Mouse (Mus musculus): ENCODE results near the gene Wdr48. TPM values are rescaled to one million over a fixed set of nuclear protein-coding genes. Genes with fewer than 3 reads are reported as not detected.
A peak's percentile ranks its signal among the peaks of the same experiment; 100 is the strongest.

The Wdr48 gene
- polyA plus RNA-seq, 1 experiment from 2014 or later = 37.8 TPM

DNA sequence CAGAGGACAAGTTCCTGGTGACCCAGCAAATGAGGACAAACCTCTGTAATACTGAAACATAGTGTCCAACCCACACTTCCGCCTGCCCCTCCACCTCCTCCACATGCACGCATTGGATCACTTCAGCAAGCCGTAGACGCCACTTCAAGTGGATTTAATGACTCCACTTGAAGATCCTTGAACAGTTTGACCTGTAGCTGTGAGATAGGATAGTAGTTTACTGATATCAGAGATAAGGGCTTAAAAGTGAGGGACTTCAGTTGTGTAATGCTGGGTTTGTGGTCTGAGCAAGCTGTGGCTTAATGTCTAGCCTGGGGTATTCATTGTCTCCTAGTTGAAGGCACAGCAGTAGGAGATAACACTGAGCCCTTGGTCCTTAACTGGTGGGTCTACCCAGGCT lies 28.8 kb downstream of the Wdr48 start:
- no peak for DNase-seq (ENCODE audit: low spot score)

DNA sequence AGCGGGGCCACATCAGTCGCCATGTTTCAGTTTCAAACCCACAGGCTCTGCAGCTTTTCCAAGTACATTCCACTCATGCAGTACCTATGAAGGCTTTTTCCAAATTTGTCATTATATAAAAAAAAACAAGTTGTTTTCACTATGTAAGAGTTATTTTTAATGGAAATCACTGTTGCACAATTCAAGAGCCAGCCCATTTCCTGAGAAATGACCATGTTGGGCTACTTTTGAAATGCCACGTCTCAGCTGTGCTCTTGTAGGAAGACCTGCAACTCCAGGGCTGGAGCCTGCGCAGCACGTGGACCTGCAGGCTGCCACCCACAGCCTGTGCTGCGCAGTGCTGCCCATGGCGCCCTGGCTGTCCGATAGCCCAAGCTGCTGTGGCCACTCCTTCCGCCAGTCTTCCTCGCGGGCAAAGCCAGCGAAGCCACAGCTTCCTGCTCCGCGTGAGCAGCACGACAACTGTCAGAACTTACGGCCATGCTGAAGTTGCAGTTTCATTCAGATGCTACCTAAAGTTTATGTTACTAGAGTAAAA lies 30.5 kb downstream of the Wdr48 start:
- no peak for DNase-seq (ENCODE audit: low spot score)

DNA sequence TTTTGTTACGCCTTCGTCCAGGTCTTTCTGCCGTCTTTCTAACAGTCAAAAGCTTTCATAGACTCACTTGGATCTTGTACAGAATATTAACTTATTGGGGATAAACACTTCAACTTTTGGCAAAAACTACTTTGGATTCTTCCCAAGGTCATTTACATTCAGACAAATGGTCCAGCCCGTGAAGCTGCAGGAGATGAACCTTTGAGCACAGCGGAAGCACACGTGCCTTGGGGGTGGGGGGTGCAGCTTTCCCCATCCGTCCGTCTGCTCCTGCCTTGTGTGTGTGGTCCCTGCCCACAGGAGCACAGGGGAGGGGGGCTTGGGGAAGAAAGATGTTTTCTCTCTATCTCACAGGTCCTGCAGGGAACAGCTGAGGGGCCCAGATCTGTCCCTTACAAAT lies 31.1 kb downstream of the Wdr48 start:
- DNase-seq (ENCODE audit: low spot score) = no peak

GRCm38 (mm10) chr9:119926497-119926896 lies 31.8 kb downstream of the Wdr48 start:
- DNase-seq (ENCODE audit: low spot score) = no peak

GRCm38 (mm10) chr9:119932358-119932757 lies 37.7 kb downstream of the Wdr48 start:
- DNase-seq (ENCODE audit: low spot score) = no peak

GRCm38 (mm10) chr9:119933675-119934074 lies 39.0 kb downstream of the Wdr48 start:
- DNase-seq (ENCODE audit: low spot score) = no peak

GRCm38 (mm10) chr9:119937005-119937773 lies 42.5 kb downstream of the Wdr48 start, which contains the start of the genes Gorasp1 and Ttc21a:
Gene Gorasp1, minus strand, starts transcription at chr9:119937565.
Gene Ttc21a, plus strand, starts transcription at chr9:119937606.
- DNase-seq (ENCODE audit: low spot score) = peak; percentile 94

DNA sequence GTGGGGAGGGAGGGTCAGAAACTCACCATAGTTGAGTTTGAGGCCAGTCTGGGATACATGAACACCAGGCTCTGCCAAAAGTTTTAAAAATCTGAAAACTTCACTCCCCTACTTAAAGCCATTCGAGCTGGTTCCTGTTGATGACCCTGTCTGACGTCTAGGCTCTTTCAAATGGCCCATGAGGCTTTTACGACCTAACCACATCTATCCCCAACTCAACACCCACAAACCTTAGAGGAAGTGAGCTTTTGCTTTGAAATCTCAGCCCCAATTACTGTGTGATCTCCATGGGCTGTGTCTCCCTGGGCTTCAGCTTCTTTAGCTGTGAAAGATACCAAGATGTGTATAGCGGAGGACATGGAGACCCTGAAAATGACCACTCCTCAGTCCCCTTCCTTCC lies 43.8 kb downstream of the Wdr48 start:
- peak; percentile 26 for DNase-seq (ENCODE audit: low spot score)

GRCm38 (mm10) chr9:119939646-119940045 lies 45.0 kb downstream of the Wdr48 start:
- no peak for DNase-seq (ENCODE audit: low spot score)

GRCm38 (mm10) chr9:119941407-119941806 lies 46.7 kb downstream of the Wdr48 start:
- no peak for DNase-seq (ENCODE audit: low spot score)

DNA sequence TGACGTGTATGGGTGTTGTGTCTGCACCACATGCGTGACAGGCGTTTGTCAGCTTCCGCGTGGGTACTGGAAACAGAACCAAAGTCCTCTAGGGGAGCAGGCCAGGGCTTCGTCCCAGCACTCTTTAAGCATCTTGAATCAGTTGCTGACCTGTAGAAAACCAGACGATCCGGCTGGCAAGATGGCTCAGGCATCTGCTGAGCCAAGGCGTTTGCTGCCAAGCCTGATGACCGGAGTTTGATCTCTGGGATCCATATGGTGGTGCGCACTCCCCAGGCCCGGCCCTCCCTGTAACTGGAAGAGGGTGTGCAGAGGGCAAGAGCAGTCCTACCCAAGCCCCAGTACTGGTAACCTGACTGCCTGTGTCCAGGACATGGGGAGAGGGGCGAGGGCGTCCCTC lies 47.2 kb downstream of the Wdr48 start:
- DNase-seq (ENCODE audit: low spot score) = no peak

DNA sequence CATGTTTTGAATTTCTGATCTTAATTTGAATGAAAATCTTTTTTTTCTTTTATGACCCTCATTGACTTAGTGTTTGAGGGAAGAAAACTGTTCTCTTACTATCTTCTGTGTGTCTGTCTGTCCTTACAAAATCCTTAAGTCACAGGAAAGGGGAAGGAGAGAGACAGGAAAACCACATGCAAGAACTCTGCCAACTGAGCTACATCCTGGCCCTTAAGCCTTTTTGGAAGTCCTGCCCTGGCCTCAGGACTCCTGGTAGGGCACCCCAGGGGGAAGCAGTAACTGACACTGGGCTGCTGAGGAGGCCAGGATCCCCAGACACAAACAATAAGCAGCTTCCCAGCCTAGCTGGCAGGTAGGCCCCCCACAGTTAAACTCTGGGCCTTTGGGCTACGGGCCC lies 48.6 kb downstream of the Wdr48 start:
- no peak for DNase-seq (ENCODE audit: low spot score)

DNA sequence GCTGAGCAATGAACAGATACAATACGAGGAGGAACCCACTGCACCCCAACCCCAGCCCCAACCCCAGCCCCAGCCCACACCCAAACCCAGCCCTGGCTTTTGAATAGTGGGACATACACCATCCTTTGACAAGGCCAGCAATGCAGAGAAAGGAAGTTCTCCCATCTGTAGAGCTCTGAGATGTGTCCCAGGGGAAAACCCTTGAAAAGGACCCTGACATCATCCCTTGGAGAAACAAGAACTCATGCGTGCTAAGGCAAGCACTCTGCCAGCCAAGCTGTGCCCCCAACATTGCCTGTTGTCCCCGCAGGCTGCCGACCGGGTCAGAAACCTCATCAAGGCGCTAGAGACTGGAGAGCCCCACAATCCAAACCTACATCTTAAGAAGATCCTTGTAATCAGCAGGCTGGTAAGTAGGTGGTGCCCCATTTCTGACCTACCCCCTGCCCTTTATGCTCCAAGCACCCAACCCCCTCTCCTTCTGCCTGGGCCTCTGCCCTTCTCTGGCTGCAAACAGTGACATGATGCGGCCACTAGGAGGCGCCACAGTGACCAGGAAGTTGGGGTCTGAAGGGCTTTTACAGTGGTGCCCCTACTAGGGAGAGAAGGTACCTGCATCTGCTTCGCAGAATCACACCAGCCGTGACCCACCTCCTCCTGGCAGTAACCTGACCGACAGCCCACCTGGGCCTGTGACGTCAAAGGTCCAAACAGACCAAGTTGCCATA lies 50.7 kb downstream of the Wdr48 start:
- peak; percentile 65 for DNase-seq (ENCODE audit: low spot score)

DNA sequence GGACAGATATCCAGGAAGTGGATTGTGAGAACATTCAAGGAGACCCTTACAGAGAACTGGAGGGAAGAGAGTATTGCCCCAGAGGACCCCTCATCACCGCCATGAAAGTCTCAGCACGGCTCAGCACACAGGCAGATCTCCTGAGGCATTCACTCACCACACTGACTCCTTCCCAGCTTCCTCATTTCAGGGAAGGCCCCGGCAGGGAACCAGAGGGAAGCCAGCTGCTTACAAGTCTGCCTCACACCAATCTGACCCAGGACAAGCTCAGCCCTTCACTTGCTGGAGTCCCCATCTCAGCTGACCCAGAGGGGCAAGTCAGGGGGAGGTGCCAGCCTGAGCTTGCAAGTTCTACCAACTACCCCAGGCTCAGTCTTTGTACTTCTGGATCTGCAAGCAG lies 54.1 kb downstream of the Wdr48 start:
- DNase-seq (ENCODE audit: low spot score) = no peak

GRCm38 (mm10) chr9:119950434-119950833 lies 55.8 kb downstream of the Wdr48 start:
- DNase-seq (ENCODE audit: low spot score) = no peak

DNA sequence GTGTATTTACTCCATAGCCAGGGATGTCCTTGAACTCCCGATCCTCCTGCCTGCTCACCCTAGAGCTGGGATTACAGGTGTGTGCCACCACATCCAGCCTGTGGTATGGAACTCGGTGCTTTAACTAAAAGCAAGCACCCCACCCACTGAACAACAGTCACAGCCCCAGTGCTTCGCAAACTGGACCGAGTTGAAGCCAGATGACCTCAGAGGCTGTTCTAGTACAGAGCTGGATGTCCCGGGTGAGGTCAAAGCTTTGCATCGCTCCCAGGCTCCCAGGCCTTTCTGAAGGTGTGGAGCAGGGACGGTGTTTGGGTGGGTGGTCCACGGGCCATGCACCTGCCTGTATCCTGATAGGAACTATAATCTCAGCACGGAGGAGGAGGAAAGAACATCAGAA lies 56.7 kb downstream of the Wdr48 start:
- DNase-seq (ENCODE audit: low spot score) = no peak

DNA sequence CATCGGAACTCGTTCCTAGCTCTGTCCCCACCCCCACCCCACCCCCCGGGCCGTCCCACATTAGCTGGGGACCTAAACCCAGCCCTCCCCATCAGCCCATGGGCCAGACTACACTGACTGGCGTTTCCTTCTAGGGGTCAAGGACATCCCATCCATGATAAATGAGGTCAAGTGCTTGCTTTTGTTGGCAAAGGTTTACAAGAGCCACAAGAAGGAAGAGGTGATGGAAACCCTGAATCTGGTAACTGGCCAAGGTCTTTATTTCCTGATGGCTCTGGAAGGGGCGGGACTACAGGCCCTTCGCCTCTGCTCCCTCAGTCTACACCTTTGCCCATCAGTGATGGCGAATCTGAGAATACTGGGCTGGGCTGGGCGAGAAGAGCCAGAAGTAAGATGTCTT lies 64.2 kb downstream of the Wdr48 start:
- DNase-seq (ENCODE audit: low spot score) = no peak

DNA sequence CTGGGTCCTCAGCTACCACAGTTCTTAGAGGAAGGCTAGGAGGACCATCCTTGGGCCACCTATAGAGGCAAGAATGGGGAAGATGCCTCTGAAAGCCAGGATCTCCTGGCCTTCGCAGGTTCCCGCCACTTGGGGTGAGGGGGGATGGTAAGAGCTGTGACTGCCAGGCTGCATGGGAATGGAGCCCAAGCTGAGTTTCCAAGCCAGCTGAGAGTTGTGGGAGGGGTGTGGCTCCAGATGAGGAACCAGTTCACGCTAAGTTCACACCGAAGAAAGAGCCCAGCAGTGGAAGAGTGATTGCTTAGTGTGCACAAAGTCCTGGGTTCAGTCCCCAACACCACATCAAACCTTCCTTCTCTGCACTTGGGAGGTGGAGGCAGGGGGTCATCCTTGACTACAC lies 67.5 kb downstream of the Wdr48 start:
- no peak for DNase-seq (ENCODE audit: low spot score)

DNA sequence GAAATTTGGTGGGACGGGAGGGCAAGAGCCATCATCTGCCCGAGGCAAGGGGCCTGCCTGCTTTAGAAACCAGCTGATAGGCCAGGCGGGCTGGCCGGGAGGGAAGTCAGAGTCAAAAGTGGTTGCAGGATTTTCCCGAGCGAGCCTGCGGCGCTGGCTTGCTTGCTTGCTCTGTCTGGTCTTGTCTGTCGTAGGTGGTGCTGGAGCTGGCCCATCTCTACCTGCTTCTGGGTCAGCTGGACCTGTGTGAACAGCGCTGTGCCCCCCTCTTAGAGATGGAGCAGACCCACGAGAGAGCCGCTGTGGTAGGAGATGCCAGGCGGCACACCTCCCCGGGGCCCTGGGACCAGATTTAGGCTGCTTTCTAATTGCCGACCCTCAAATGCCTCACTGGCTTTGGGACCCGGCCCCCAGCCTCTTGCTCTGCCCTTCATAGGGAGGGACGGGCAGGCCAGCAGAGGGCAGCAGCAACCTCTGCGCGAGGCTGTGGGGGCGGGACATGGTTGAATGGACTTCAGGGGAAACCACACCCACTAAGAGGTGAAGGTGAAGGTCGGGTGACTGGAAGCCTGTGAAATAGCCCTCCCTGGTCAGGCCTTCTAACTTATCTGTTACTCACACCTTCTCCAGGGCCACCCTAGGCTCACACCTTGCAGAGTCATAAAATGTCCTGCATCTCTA lies 68.4 kb downstream of the Wdr48 start:
- peak; percentile 76 for DNase-seq (ENCODE audit: low spot score)

- DNase-seq (ENCODE audit: low spot score) = no peak
Measured at GRCm38 (mm10) chr9:119964206-119964605, 69.5 kb downstream of the Wdr48 start.

- DNase-seq (ENCODE audit: low spot score) = no peak
Measured at GRCm38 (mm10) chr9:119965186-119965585, 70.5 kb downstream of the Wdr48 start.

Measured in thymus, postnatal 0 days (tissue).